Mouse (Mus musculus): Measurements from ENCODE around the gene Usp21. TPM values are rescaled to one million over a fixed set of nuclear protein-coding genes. Genes with fewer than 3 reads are reported as not detected.
"Not testable (repeated sequence)": the region's sequence is repeated elsewhere in the genome, so short reads cannot be mapped to it uniquely, and the experiment has no call there.

The Usp21 gene
- 10 to 100 TPM; 58.1 to 64.8 TPM for total RNA-seq (2021)

- peak; percentile 85 to 92 for DNase-seq (ENCODE audit: extremely low spot score in 1 of 2, low spot score in 1 of 2)
Measured at GRCm38 (mm10) chr1:171287136-171288081, at the start of gene Usp21. Gene Usp21, minus strand, starts transcription at chr1:171287991.

GRCm38 (mm10) chr1:171330216-171330560 lies 42.4 kb upstream of the Usp21 start:
- DNase-seq (ENCODE audit: extremely low spot score in 1 of 2, low spot score in 1 of 2), result no peak

GRCm38 (mm10) chr1:171329433-171330215 lies 41.8 kb upstream of the Usp21 start:
- peak; percentile 56 to 63 for DNase-seq (ENCODE audit: extremely low spot score in 1 of 2, low spot score in 1 of 2)

- DNase-seq (ENCODE audit: extremely low spot score in 1 of 2, low spot score in 1 of 2), result peak; percentile 77 to 90
Measured at GRCm38 (mm10) chr1:171328839-171329432, 41.1 kb upstream of the Usp21 start, which contains the start of gene Dedd. Gene Dedd, plus strand, starts transcription at chr1:171329145.

- DNase-seq (ENCODE audit: extremely low spot score in 1 of 2, low spot score in 1 of 2), result no peak
Measured at GRCm38 (mm10) chr1:171328244-171328643, 40.5 kb upstream of the Usp21 start.

- not testable (repeated sequence) for DNase-seq (ENCODE audit: extremely low spot score in 1 of 2, low spot score in 1 of 2)
Measured at GRCm38 (mm10) chr1:171326588-171326987, 38.8 kb upstream of the Usp21 start.

GRCm38 (mm10) chr1:171325571-171325970 lies 37.8 kb upstream of the Usp21 start:
- DNase-seq (ENCODE audit: extremely low spot score in 1 of 2, low spot score in 1 of 2), result no peak

- no peak for DNase-seq (ENCODE audit: extremely low spot score in 1 of 2, low spot score in 1 of 2)
Measured at GRCm38 (mm10) chr1:171322012-171322411, 34.2 kb upstream of the Usp21 start.

GRCm38 (mm10) chr1:171321415-171321814 lies 33.6 kb upstream of the Usp21 start:
- no peak for DNase-seq (ENCODE audit: extremely low spot score in 1 of 2, low spot score in 1 of 2)

GRCm38 (mm10) chr1:171320151-171320550 lies 32.4 kb upstream of the Usp21 start:
- no peak for DNase-seq (ENCODE audit: extremely low spot score in 1 of 2, low spot score in 1 of 2)

GRCm38 (mm10) chr1:171319748-171320147 lies 32.0 kb upstream of the Usp21 start:
- no peak for DNase-seq (ENCODE audit: extremely low spot score in 1 of 2, low spot score in 1 of 2)

GRCm38 (mm10) chr1:171309321-171309720 lies 21.5 kb upstream of the Usp21 start:
- DNase-seq (ENCODE audit: extremely low spot score in 1 of 2, low spot score in 1 of 2), result no peak

GRCm38 (mm10) chr1:171306157-171306556 lies 18.4 kb upstream of the Usp21 start:
- not testable (repeated sequence) for DNase-seq (ENCODE audit: extremely low spot score in 1 of 2, low spot score in 1 of 2)

GRCm38 (mm10) chr1:171298226-171298625 lies 10.4 kb upstream of the Usp21 start:
- DNase-seq (ENCODE audit: extremely low spot score in 1 of 2, low spot score in 1 of 2), result no peak

- DNase-seq (ENCODE audit: extremely low spot score in 1 of 2, low spot score in 1 of 2), result no peak
Measured at GRCm38 (mm10) chr1:171295063-171295402, 7.2 kb upstream of the Usp21 start.

- DNase-seq (ENCODE audit: extremely low spot score in 1 of 2, low spot score in 1 of 2), result peak; percentile 70 to 82
Measured at GRCm38 (mm10) chr1:171294298-171295062, 6.7 kb upstream of the Usp21 start, which contains the start of gene Ufc1. Gene Ufc1, minus strand, starts transcription at chr1:171295024.

GRCm38 (mm10) chr1:171293906-171294297 lies 6.1 kb upstream of the Usp21 start:
- DNase-seq (ENCODE audit: extremely low spot score in 1 of 2, low spot score in 1 of 2), result no peak

GRCm38 (mm10) chr1:171293351-171293750 lies 5.6 kb upstream of the Usp21 start:
- no peak for DNase-seq (ENCODE audit: extremely low spot score in 1 of 2, low spot score in 1 of 2)

- DNase-seq (ENCODE audit: extremely low spot score in 1 of 2, low spot score in 1 of 2), result no peak
Measured at GRCm38 (mm10) chr1:171288328-171288727, 537 bp upstream of the Usp21 start.

- peak in 1 of 2 experiments; percentile 8 for DNase-seq (ENCODE audit: extremely low spot score in 1 of 2, low spot score in 1 of 2)
Measured at GRCm38 (mm10) chr1:171286517-171286916, 1.3 kb downstream of the Usp21 start.
